Mouse (Mus musculus): ENCODE results near the gene Prickle2. TPM values are rescaled to one million over a fixed set of nuclear protein-coding genes. Genes with fewer than 3 reads are reported as not detected.

The Prickle2 gene
- polyA plus RNA-seq, 1 experiment from 2014 or later = 1.7 TPM

GRCm38 (mm10) chr6:92596340-92596739 is 109.6 kb downstream of the Prickle2 start:
- no peak overlapping the region for H3K4me2 ChIP-seq
- H3K27me3 ChIP-seq (replicated peaks; ENCODE audit: control insufficient read depth, insufficient read depth, low read length) = no peaks in the 10 kb centered on the region
- no peak overlapping the region for H3K27ac ChIP-seq (ENCODE audit: low read depth, low read length)
- DNase-seq (ENCODE audit: low spot score) (no peak), ATAC-seq (replicated peaks; ENCODE audit: low FRiP score) (no peak)
- H3K9me3 ChIP-seq (ENCODE audit: control insufficient read depth, low read length) = no peaks in the 10 kb centered on the region
- H3K9ac ChIP-seq (ENCODE audit: low read depth, low read length) = no peak overlapping the region
- 84% methylated on average over 3 of the region's 3 CpGs for WGBS
- H3K4me1 ChIP-seq (replicated peaks; ENCODE audit: control insufficient read depth, insufficient read depth, low read length) = no peaks in the 10 kb centered on the region
- no peak overlapping the region for H3K4me3 ChIP-seq (ENCODE audit: low read depth, low read length)
- H3K36me3 ChIP-seq (ENCODE audit: control insufficient read depth, insufficient read depth, low read length) = no peaks in the 10 kb centered on the region

- H3K9ac ChIP-seq (ENCODE audit: low read depth, low read length) = no peak overlapping the region
- DNase-seq (ENCODE audit: low spot score) = no peak
- H3K4me3 ChIP-seq (ENCODE audit: low read depth, low read length) = no peak overlapping the region
- no peaks in the 10 kb centered on the region for H3K4me1 ChIP-seq (replicated peaks; ENCODE audit: control insufficient read depth, insufficient read depth, low read length)
- H3K9me3 ChIP-seq (ENCODE audit: control insufficient read depth, low read length) = no peaks in the 10 kb centered on the region
- ATAC-seq (replicated peaks; ENCODE audit: low FRiP score) = no peak
- WGBS = 60% methylated on average over 5 of the region's 5 CpGs
- H3K27me3 ChIP-seq (replicated peaks; ENCODE audit: control insufficient read depth, insufficient read depth, low read length) = no peaks in the 10 kb centered on the region
- H3K36me3 ChIP-seq (ENCODE audit: control insufficient read depth, insufficient read depth, low read length) = no peaks in the 10 kb centered on the region
- H3K4me2 ChIP-seq = no peak overlapping the region
- H3K27ac ChIP-seq (ENCODE audit: low read depth, low read length) = no peak overlapping the region
Measured at GRCm38 (mm10) chr6:92589381-92590065, 116.4 kb downstream of the Prickle2 start.

- no peaks in the 10 kb centered on the region for H3K27me3 ChIP-seq (replicated peaks; ENCODE audit: control insufficient read depth, insufficient read depth, low read length)
- H3K4me3 ChIP-seq (ENCODE audit: low read depth, low read length) = no peak overlapping the region
- no peaks in the 10 kb centered on the region for H3K4me1 ChIP-seq (replicated peaks; ENCODE audit: control insufficient read depth, insufficient read depth, low read length)
- no peak overlapping the region for H3K27ac ChIP-seq (ENCODE audit: low read depth, low read length)
- no peak overlapping the region for H3K4me2 ChIP-seq
- WGBS = 36% methylated on average over 1 of the region's 1 CpGs
- no peaks in the 10 kb centered on the region for H3K36me3 ChIP-seq (ENCODE audit: control insufficient read depth, insufficient read depth, low read length)
- no peak overlapping the region for H3K9ac ChIP-seq (ENCODE audit: low read depth, low read length)
- H3K9me3 ChIP-seq (ENCODE audit: control insufficient read depth, low read length) = no peaks in the 10 kb centered on the region
- ATAC-seq (replicated peaks; ENCODE audit: low FRiP score) (no peak), DNase-seq (ENCODE audit: low spot score) (no peak)
Measured at GRCm38 (mm10) chr6:92584026-92584425, 121.9 kb downstream of the Prickle2 start.

- no peak for DNase-seq (ENCODE audit: low spot score)
Measured at GRCm38 (mm10) chr6:92575227-92575626, 130.7 kb downstream of the Prickle2 start.

DNA sequence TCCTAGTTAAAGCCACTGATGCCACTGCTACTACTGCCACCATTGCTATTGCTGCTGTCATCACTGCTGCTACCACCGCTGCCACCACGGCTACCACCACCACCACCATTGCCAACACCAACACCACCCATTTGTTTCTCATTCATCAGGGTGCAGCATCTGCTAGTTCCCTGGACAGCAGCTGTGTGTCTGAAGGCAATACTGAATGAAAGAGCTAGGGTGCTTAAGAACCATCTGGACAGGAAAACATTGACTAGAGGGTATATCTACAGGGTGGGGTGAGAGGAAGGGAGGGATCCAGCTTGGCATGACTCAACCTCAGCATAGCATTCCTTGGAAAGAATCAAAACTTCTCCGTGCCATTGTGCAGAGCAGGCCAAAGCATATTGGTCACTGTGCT is 133.8 kb downstream of the Prickle2 start:
- WGBS = 86% methylated on average over 3 of the region's 3 CpGs

More at GRCm38 (mm10) chr6:92575227-92575626, 130.7 kb downstream of the Prickle2 start:
- no peaks in the 10 kb centered on the region for H3K36me3 ChIP-seq (ENCODE audit: control insufficient read depth, insufficient read depth, low read length)
- no peaks in the 10 kb centered on the region for H3K27me3 ChIP-seq (replicated peaks; ENCODE audit: control insufficient read depth, insufficient read depth, low read length)
- ATAC-seq (replicated peaks; ENCODE audit: low FRiP score) = no peak
- 70% methylated on average over 4 of the region's 4 CpGs for WGBS
- no peak overlapping the region for H3K9ac ChIP-seq (ENCODE audit: low read depth, low read length)
- H3K4me2 ChIP-seq = no peak overlapping the region
- no peak overlapping the region for H3K4me3 ChIP-seq (ENCODE audit: low read depth, low read length)
- H3K9me3 ChIP-seq (ENCODE audit: control insufficient read depth, low read length) = no peaks in the 10 kb centered on the region
- no peaks in the 10 kb centered on the region for H3K4me1 ChIP-seq (replicated peaks; ENCODE audit: control insufficient read depth, insufficient read depth, low read length)
- no peak overlapping the region for H3K27ac ChIP-seq (ENCODE audit: low read depth, low read length)

GRCm38 (mm10) chr6:92570090-92570489 is 135.9 kb downstream of the Prickle2 start:
- H3K27me3 ChIP-seq (replicated peaks; ENCODE audit: control insufficient read depth, insufficient read depth, low read length) = no peaks in the 10 kb centered on the region
- DNase-seq (ENCODE audit: low spot score) (no peak), ATAC-seq (replicated peaks; ENCODE audit: low FRiP score) (no peak)
- H3K27ac ChIP-seq (ENCODE audit: low read depth, low read length) = no peak overlapping the region
- H3K36me3 ChIP-seq (ENCODE audit: control insufficient read depth, insufficient read depth, low read length) = no peaks in the 10 kb centered on the region
- H3K9ac ChIP-seq (ENCODE audit: low read depth, low read length) = no peak overlapping the region
- WGBS = 58% methylated on average over 7 of the region's 7 CpGs
- no peak overlapping the region for H3K4me2 ChIP-seq
- no peaks in the 10 kb centered on the region for H3K4me1 ChIP-seq (replicated peaks; ENCODE audit: control insufficient read depth, insufficient read depth, low read length)
- H3K4me3 ChIP-seq (ENCODE audit: low read depth, low read length) = no peak overlapping the region
- H3K9me3 ChIP-seq (ENCODE audit: control insufficient read depth, low read length) = no peaks in the 10 kb centered on the region

More for the DNA sequence above, 133.8 kb downstream of the Prickle2 start:
- Histone ChIP-seq H3K4me1 (replicated peaks; ENCODE audit: control insufficient read depth, insufficient read depth, low read length) (no peaks in the 10 kb centered on the region), H3K27ac (ENCODE audit: low read depth, low read length) (no peak overlapping the region), H3K4me3 (ENCODE audit: low read depth, low read length) (no peak overlapping the region), H3K9me3 (ENCODE audit: control insufficient read depth, low read length) (no peaks in the 10 kb centered on the region), H3K27me3 (replicated peaks; ENCODE audit: control insufficient read depth, insufficient read depth, low read length) (no peaks in the 10 kb centered on the region), H3K36me3 (ENCODE audit: control insufficient read depth, insufficient read depth, low read length) (no peaks in the 10 kb centered on the region), H3K4me2 (no peak overlapping the region), H3K9ac (ENCODE audit: low read depth, low read length) (no peak overlapping the region)
- DNase-seq (ENCODE audit: low spot score) (no peak), ATAC-seq (replicated peaks; ENCODE audit: low FRiP score) (no peak)

- no peaks in the 10 kb centered on the region for H3K27me3 ChIP-seq (replicated peaks; ENCODE audit: control insufficient read depth, insufficient read depth, low read length)
- no peaks in the 10 kb centered on the region for H3K9me3 ChIP-seq (ENCODE audit: control insufficient read depth, low read length)
- 80% methylated on average over 4 of the region's 4 CpGs for WGBS
- H3K4me3 ChIP-seq (ENCODE audit: low read depth, low read length) = no peak overlapping the region
- ATAC-seq (replicated peaks; ENCODE audit: low FRiP score) (no peak), DNase-seq (ENCODE audit: low spot score) (no peak)
- H3K36me3 ChIP-seq (ENCODE audit: control insufficient read depth, insufficient read depth, low read length) = no peaks in the 10 kb centered on the region
- H3K4me2 ChIP-seq = no peak overlapping the region
- H3K27ac ChIP-seq (ENCODE audit: low read depth, low read length) = no peak overlapping the region
- H3K4me1 ChIP-seq (replicated peaks; ENCODE audit: control insufficient read depth, insufficient read depth, low read length) = no peaks in the 10 kb centered on the region
- H3K9ac ChIP-seq (ENCODE audit: low read depth, low read length) = no peak overlapping the region
Measured at GRCm38 (mm10) chr6:92569283-92569682, 136.7 kb downstream of the Prickle2 start.

GRCm38 (mm10) chr6:92559261-92559660 is 146.7 kb downstream of the Prickle2 start:
- Histone ChIP-seq H3K4me2 (no peak overlapping the region), H3K4me1 (replicated peaks; ENCODE audit: control insufficient read depth, insufficient read depth, low read length) (no peaks in the 10 kb centered on the region), H3K9ac (ENCODE audit: low read depth, low read length) (no peak overlapping the region), H3K27me3 (replicated peaks; ENCODE audit: control insufficient read depth, insufficient read depth, low read length) (no peaks in the 10 kb centered on the region), H3K4me3 (ENCODE audit: low read depth, low read length) (no peak overlapping the region), H3K9me3 (ENCODE audit: control insufficient read depth, low read length) (no peaks in the 10 kb centered on the region), H3K36me3 (ENCODE audit: control insufficient read depth, insufficient read depth, low read length) (no peaks in the 10 kb centered on the region), H3K27ac (ENCODE audit: low read depth, low read length) (no peak overlapping the region)
- 100% methylated on average over 1 of the region's 1 CpGs for WGBS
- DNase-seq (ENCODE audit: low spot score) = no peak
- no peak for ATAC-seq (replicated peaks; ENCODE audit: low FRiP score)

GRCm38 (mm10) chr6:92555675-92556074 is 150.3 kb downstream of the Prickle2 start:
- Histone ChIP-seq H3K4me1 (replicated peaks; ENCODE audit: control insufficient read depth, insufficient read depth, low read length) (no peaks in the 10 kb centered on the region), H3K9me3 (ENCODE audit: control insufficient read depth, low read length) (no peaks in the 10 kb centered on the region), H3K4me2 (no peak overlapping the region), H3K36me3 (ENCODE audit: control insufficient read depth, insufficient read depth, low read length) (no peaks in the 10 kb centered on the region), H3K27ac (ENCODE audit: low read depth, low read length) (no peak overlapping the region), H3K27me3 (replicated peaks; ENCODE audit: control insufficient read depth, insufficient read depth, low read length) (no peaks in the 10 kb centered on the region), H3K9ac (ENCODE audit: low read depth, low read length) (no peak overlapping the region), H3K4me3 (ENCODE audit: low read depth, low read length) (no peak overlapping the region)
- ATAC-seq (replicated peaks; ENCODE audit: low FRiP score) (no peak), DNase-seq (ENCODE audit: low spot score) (no peak)
- 73% methylated on average over 2 of the region's 2 CpGs for WGBS

All from liver, embryonic 11.5 days (tissue).